Mouse (Mus musculus): ENCODE results near the gene Adarb1.

DNA sequence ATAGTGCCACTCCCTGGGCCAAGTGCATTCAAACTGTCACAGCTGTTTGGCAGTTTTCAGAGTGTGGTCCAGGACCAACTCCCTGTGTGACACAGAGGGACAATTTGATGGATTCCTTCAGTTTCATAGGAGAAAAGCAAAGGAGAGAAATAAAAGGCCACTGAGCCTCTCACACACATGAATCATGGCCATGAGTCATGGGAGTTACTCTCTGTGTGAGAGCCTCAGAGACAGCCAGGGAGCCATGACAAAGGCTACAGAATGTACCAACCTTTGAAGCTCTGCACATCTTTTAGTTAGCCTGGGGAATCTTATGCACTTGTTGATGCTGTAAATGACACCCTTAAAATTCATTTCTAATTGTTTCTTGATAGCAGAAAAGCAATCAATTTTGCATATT is 12.7 kb upstream of the Adarb1 start:
- TF ChIP-seq POLR2A (IDR thresholded peaks at IDR 0.05; ENCODE audit: low read depth, low read length) (no peak), CTCF (conservative IDR thresholded peaks at IDR 0.05; ENCODE audit: insufficient read depth, insufficient read length, low read depth, low read length) (no peak)
